Mouse (Mus musculus) ES-Bruce4 (cell line): ENCODE results near the gene Atp8b5. TPM values are rescaled to one million over a fixed set of nuclear protein-coding genes. Genes with fewer than 3 reads are reported as not detected.

Source experiments
- H3K27ac ChIP-seq: 2 replicates; pipeline ENCODE4 v1.5.1; 2012; ENCODE audit warnings: low read length, inconsistent platforms; ENCODE audit not compliant: insufficient read depth
- H3K27me3 ChIP-seq: 2 replicates; pipeline ENCODE4 v1.6.1; 2012; ENCODE audit warnings: mild to moderate bottlenecking, low read length, inconsistent platforms; ENCODE audit not compliant: control insufficient read depth, poor library complexity, insufficient read depth, severe bottlenecking
- H3K36me3 ChIP-seq: 2 replicates; pipeline ENCODE4 v1.6.1; 2012; ENCODE audit warnings: inconsistent platforms, mild to moderate bottlenecking, low read length, moderate library complexity; ENCODE audit not compliant: control insufficient read depth, poor library complexity, insufficient read depth, severe bottlenecking
- H3K4me1 ChIP-seq: one replicate; pipeline ENCODE4 v1.8.1; 2011; ENCODE audit warnings: low read length; ENCODE audit not compliant: control insufficient read depth, insufficient read depth
- H3K4me3 ChIP-seq: 2 replicates; pipeline ENCODE4 v1.5.1; 2011; ENCODE audit warnings: low read depth, mild to moderate bottlenecking, low read length
- H3K9ac ChIP-seq: 2 replicates; pipeline ENCODE4 v1.6.1; 2012; ENCODE audit warnings: low read depth, mild to moderate bottlenecking, inconsistent platforms; ENCODE audit not compliant: poor library complexity, severe bottlenecking
- H3K9me3 ChIP-seq: replicated peaks from 2 replicates; pipeline ENCODE4 v1.6.1; 2012; ENCODE audit warnings: mild to moderate bottlenecking, low read length, inconsistent platforms; ENCODE audit not compliant: control insufficient read depth, poor library complexity, insufficient read depth, severe bottlenecking
- CTCF ChIP-seq: IDR thresholded peaks from one replicate; pipeline ENCODE4 v1.8.1; 2011; ENCODE audit warnings: low read depth, low read length
- EP300 ChIP-seq: IDR thresholded peaks from 2 replicates; pipeline ENCODE4 v1.6.1; 2011; ENCODE audit warnings: low read depth, low read length; ENCODE audit not compliant: insufficient read depth
- POLR2A ChIP-seq: IDR thresholded peaks from one replicate; pipeline ENCODE4 v1.8.1; 2011; ENCODE audit warnings: low read length; ENCODE audit not compliant: insufficient read depth
- polyA plus RNA-seq: library from polyadenylated mRNA; stranded (reverse); fragments of >200 nt; gene quantifications from 2 replicates; pipeline ENCODE4 v1.2.4, GENCODE M21; 2011; ENCODE audit warnings: low read depth; ENCODE audit not compliant: missing spikeins, insufficient read depth, insufficient read length

The Atp8b5 gene
- polyA plus RNA-seq, 1 experiment = 0.21 TPM

DNA sequence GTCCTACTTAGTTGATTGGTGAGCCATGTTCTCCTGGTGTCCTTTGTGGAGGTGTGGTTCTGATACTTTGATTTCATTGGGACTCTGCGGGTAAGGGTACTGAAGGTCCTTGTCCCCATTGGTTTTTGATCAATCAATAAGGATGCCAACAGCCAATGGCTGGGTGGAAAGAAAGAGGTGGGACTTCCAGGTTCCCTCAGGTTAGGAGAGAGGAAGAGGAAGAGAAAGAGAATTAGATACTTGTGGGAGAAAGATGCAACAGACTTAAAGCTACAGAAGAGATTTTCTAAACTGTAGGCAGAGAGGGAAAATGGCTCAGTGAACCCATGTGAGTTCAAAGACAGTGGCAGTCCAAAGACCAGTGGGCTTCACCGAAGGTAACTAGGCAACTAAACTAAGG is 60.2 kb downstream of the Atp8b5 start:
- Histone ChIP-seq H3K27ac (no peak overlapping the region), H3K4me3 (no peak overlapping the region), H3K27me3 (no peaks in the 10 kb centered on the region), H3K9me3 (no peaks in the 10 kb centered on the region), H3K9ac (no peak overlapping the region), H3K4me1 (no peaks in the 10 kb centered on the region), H3K36me3 (no peaks in the 10 kb centered on the region)
- no peak for TF ChIP-seq EP300
- TF ChIP-seq CTCF = no peak
- no peak for TF ChIP-seq POLR2A

DNA sequence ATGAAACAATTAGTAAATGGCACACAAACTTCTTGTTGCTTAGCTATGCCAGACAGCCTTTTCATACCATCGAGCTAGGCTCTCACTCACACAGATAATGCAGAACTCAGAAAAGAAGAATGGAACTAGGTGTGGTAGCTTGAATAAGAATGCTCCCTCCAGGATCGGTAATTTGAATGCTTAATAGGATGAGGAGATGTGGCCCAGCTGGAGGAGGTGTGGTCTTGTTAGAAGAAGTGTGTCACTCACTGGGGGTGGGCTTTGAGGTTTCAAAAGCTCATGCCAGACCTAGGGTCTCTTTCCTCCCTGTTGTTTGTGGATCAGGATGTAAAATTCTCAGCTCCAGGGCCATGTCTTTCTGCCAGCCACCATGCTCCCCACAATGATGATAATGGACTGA is 67.8 kb downstream of the Atp8b5 start:
- H3K9me3 ChIP-seq = peaks cover 26% of the 10 kb centered on the region
- H3K36me3 ChIP-seq = no peaks in the 10 kb centered on the region
- H3K4me3 ChIP-seq = no peak overlapping the region
- no peaks in the 10 kb centered on the region for H3K27me3 ChIP-seq
- 0 out of 2 replicates have a peak overlapping the region, but pooled peaks have one; percentile 22 for H3K27ac ChIP-seq
- peaks cover 3% of the 10 kb centered on the region for H3K4me1 ChIP-seq
- TF ChIP-seq EP300 = peak; percentile 70; the same call in 1 of the 2 replicates
- TF ChIP-seq CTCF = no peak
- TF ChIP-seq POLR2A = no peak
- H3K9ac ChIP-seq = no peak overlapping the region

DNA sequence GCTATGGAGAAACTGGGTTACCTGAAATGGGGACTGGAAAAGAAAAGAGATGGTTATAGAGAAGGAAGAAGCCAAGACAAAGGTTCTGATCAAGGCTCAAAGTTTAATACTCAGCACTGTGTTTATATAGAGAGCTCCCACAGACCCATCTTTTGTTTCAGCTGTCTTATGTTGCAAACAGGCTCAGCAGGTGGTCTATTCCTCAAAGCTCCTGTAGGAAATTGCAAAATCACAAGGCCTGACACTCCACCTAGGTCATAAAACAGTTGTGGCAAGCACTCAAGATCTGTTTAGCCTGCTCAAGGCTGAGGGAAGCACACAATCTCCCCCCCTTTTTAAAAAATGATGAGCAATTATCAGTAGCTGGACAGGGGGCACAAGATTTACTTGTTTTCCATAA is 69.2 kb downstream of the Atp8b5 start:
- H3K27ac ChIP-seq = no peak overlapping the region
- peaks cover 26% of the 10 kb centered on the region for H3K9me3 ChIP-seq
- TF ChIP-seq EP300 (no peak), POLR2A (no peak), CTCF (no peak)
- no peak overlapping the region for H3K4me3 ChIP-seq
- no peak overlapping the region for H3K9ac ChIP-seq
- H3K27me3 ChIP-seq = no peaks in the 10 kb centered on the region
- H3K36me3 ChIP-seq = no peaks in the 10 kb centered on the region
- H3K4me1 ChIP-seq = peaks cover 3% of the 10 kb centered on the region

DNA sequence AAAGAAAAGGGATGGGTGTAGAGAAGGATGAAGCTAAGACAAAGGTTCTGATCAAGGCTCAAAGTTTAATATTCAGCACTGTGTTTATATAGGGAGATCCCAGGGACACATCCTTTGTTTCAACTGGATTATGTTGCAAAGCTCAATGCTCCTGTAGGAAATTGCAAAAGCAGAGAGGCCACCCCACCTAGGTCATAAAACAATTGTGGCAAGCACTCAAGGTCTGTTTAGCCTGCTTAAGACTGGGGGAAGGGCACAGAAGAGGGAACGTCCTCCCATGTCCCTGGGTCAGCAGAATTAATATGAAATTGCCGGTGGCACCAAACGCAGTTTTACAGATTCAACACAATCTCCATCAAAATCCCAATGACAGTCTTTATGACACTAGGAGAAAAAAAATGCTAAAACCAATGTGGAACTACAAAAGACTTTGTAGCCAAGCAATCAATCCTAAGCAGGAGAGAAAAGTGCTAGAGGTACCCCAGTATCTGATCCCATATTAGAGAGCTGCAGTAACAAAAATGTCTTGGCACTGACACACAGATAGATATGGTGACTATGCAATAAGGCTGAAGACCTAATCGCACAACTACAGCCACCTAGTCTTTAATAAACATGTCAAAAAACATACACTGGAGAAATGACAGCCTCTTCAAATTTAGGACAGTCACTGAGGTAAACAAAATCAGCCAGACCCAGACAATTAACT is 73.3 kb downstream of the Atp8b5 start:
- Histone ChIP-seq H3K4me1 (no peaks in the 10 kb centered on the region), H3K9me3 (peaks cover 26% of the 10 kb centered on the region), H3K36me3 (no peaks in the 10 kb centered on the region), H3K4me3 (no peak overlapping the region), H3K27ac (no peak overlapping the region), H3K27me3 (no peaks in the 10 kb centered on the region), H3K9ac (no peak overlapping the region)
- TF ChIP-seq EP300 = no peak
- TF ChIP-seq POLR2A = no peak
- no peak for TF ChIP-seq CTCF

DNA sequence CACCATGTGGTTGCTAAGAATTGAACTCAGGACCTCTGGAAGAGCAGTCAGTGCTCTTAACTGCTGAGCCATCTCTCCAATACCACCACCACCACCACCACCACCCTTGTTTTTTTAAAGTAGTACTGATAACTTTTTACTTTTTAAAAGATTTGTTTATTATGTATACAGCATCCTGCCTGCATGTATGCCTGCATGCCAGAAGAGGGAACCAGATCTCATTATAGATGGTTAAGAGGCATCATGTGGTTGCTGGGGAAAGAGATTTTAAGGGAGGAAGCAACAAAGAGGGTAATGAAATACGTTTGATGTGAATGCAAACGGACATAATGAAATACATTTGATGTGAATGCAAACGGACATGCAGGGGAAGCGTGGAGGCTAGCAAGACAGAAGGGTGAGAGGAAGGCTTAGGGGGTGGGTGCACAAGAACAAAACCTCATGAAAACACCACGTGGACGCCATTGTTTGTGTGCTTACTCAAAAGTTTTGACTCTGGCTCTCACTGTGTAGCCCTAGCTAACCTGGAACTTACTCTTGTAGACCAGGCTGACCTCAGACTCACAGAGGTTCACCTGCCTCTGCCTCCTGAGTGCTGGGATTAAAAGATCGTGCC is 74.4 kb downstream of the Atp8b5 start:
- Histone ChIP-seq H3K9ac (no peak overlapping the region), H3K4me1 (no peaks in the 10 kb centered on the region), H3K9me3 (peaks cover 16% of the 10 kb centered on the region), H3K36me3 (no peaks in the 10 kb centered on the region), H3K4me3 (no peak overlapping the region), H3K27ac (no peak overlapping the region), H3K27me3 (no peaks in the 10 kb centered on the region)
- no peak for TF ChIP-seq CTCF
- TF ChIP-seq POLR2A = no peak
- TF ChIP-seq EP300 = no peak

DNA sequence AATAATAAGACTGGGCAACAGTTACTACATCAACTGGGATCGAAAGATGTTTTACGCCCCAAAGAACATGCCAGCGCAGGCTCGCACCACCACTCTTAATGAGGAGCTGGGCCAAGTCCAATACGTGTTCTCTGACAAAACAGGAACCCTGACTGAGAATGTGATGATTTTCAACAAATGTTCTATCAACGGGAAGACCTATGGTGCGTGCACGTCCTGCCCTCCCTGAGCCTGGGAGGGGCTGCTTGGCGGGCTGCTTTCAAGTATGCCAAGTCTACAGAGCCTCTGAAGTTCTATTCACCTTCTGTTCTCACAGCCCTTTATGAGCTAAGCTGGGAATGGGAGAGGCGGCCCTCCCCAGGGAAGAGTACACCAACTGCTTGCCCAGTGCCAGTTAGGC is 75.5 kb downstream of the Atp8b5 start:
- Histone ChIP-seq H3K9ac (no peak overlapping the region), H3K36me3 (no peaks in the 10 kb centered on the region), H3K27ac (no peak overlapping the region), H3K27me3 (no peaks in the 10 kb centered on the region), H3K4me3 (no peak overlapping the region), H3K9me3 (peaks cover 5% of the 10 kb centered on the region; the same call in 1 of the 2 replicates), H3K4me1 (no peaks in the 10 kb centered on the region)
- TF ChIP-seq EP300 = no peak
- no peak for TF ChIP-seq CTCF
- no peak for TF ChIP-seq POLR2A
